Comparison of ENCODE assay signal across 8 mouse cellular contexts in the genomic region with DNA sequence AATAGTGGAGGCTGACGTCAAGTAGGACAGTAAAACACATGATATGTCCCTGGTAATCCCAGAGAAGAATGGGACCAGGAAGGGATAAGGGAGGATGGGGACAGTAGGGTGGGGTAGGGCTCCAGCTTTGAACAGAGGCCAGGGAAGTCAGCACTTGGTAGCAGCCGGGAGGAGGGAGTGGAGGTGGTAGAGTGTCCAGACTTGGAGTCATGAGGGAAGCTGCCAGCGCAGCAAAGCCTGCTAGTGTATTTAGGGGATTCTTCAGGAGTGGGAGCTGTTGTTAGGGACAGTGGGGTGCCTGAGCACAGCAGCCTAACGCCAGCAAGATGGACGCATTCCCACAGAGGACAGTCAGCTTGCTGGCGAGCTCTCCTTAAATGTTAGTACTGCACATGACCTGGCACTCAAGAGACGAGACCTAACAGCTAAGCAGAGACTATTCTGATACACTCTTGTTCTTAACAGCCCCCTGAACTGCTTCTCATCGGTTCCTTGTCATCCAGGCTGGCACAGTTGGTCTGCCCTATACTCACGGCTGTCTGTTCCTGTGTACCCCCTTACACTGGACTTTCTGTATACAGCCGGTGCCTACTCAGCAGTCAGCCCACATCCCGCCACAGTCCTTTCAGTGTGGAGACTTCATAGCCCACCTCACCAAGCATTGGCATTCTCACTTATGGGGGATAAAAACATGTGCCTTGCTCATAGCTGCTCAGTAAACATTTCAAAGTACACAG. TPM values are rescaled to one million over a fixed set of nuclear protein-coding genes. Genes with fewer than 3 reads are reported as not detected.
A peak's percentile ranks its signal among the peaks of the same experiment; 100 is the strongest.
DNase-seq lines count a peak whose midpoint lies in the region; ATAC-seq lines count a peak whose summit lies in the region.

No protein-coding gene starts in this region.

- no peak for ATAC-seq in megakaryocyte-erythroid progenitor cell, adult 5-6 weeks (replicated peaks; ENCODE audit: low FRiP score, low TSS enrichment, poor library complexity, severe bottlenecking)

- DNase-seq in layer of hippocampus, adult 11-12 months (ENCODE audit: low spot score), result peak; percentile 26
- no peak for DNase-seq in layer of hippocampus, adult 9-10 months (ENCODE audit: low spot score)
- peak; percentile 23 to 28 for DNase-seq in cerebellum, postnatal 36 days
- DNase-seq in heart, adult 9 months (ENCODE audit: low spot score in 2 of 2), result peak; percentile 16 to 38
- DNase-seq in left cerebral cortex, postnatal 4 days, result peak; percentile 70
- DNase-seq in thymus, postnatal 14 days, result no peak
- no peak for DNase-seq in urinary bladder, adult 2 months (ENCODE audit: low spot score)

- intact Hi-C loops in left cerebral cortex, postnatal 4 days (cut with DNase I), result no loop called here

RNA-seq across cellular contexts. Expression of a gene that starts 53.4 kb away (rescaled TPM):
- 10 to 100 TPM; 43.8 to 50.6 TPM for total RNA-seq in left cerebral cortex, postnatal 4 days (2021)
- total RNA-seq in megakaryocyte-erythroid progenitor cell, adult 5-6 weeks (2014; fragmentation: Nextera tagmentation), result 23.1 and 29.9 TPM in 2 replicates
- 15.1 and 35.5 TPM in 2 replicates for total RNA-seq in megakaryocyte-erythroid progenitor cell, adult 5-6 weeks (2017)
- polyA plus RNA-seq in urinary bladder, adult 2 months (2012; rRNA removed), result 52.4 and 64.7 TPM in 2 replicates

Comparison
In these comparisons a context has a peak if more than half of its experiments do, and no peak if none do; other contexts are left out.
1. DNase-seq: peak in layer of hippocampus, adult 11-12 months (single experiment), cerebellum, postnatal 36 days (2 of 2), heart, adult 9 months (2 of 2) and left cerebral cortex, postnatal 4 days (single experiment); none in layer of hippocampus, adult 9-10 months (single experiment), thymus, postnatal 14 days (single experiment) and urinary bladder, adult 2 months (single experiment).